Mouse (Mus musculus): ENCODE measurements around the gene Lrig1. TPM values are rescaled to one million over a fixed set of nuclear protein-coding genes. Genes with fewer than 3 reads are reported as not detected.

Gene Lrig1
- polyA plus RNA-seq, 1 experiment: 0.06 TPM

- Histone ChIP-seq H3K4me3 (replicated peaks) (no peak overlapping the region), H3K27me3 (replicated peaks) (peaks cover 58% of the 10 kb centered on the region), H3K9me3 (no peaks in the 10 kb centered on the region), H3K36me3 (replicated peaks; ENCODE audit: low read length) (no peaks in the 10 kb centered on the region), H3K4me1 (peaks cover 7% of the 10 kb centered on the region; the same call in 1 of the 2 replicates)
- TF ChIP-seq FLI1 (IDR thresholded peaks at IDR 0.05; ENCODE audit: low read length) (no peak), GATA1 (IDR thresholded peaks at IDR 0.05; ENCODE audit: borderline replicate concordance, low read length) (no peak)
Measured at GRCm38 (mm10) chr6:94626807-94627206, 73.2 kb downstream of the Lrig1 start.

GRCm38 (mm10) chr6:94625896-94626295 is 74.1 kb downstream of the Lrig1 start:
- Histone ChIP-seq H3K9me3 (no peaks in the 10 kb centered on the region), H3K4me1 (peaks cover 7% of the 10 kb centered on the region; the same call in 1 of the 2 replicates), H3K27me3 (replicated peaks) (peaks cover 62% of the 10 kb centered on the region), H3K4me3 (replicated peaks) (no peak overlapping the region), H3K36me3 (replicated peaks; ENCODE audit: low read length) (no peaks in the 10 kb centered on the region)
- no peak for TF ChIP-seq GATA1 (IDR thresholded peaks at IDR 0.05; ENCODE audit: borderline replicate concordance, low read length)
- TF ChIP-seq FLI1 (IDR thresholded peaks at IDR 0.05; ENCODE audit: low read length): no peak

- peaks cover 7% of the 10 kb centered on the region; the same call in 1 of the 2 replicates for H3K4me1 ChIP-seq
- no peaks in the 10 kb centered on the region for H3K9me3 ChIP-seq
- peaks cover 63% of the 10 kb centered on the region for H3K27me3 ChIP-seq (replicated peaks)
- no peak for TF ChIP-seq GATA1 (IDR thresholded peaks at IDR 0.05; ENCODE audit: borderline replicate concordance, low read length)
- TF ChIP-seq FLI1 (IDR thresholded peaks at IDR 0.05; ENCODE audit: low read length): no peak
- H3K36me3 ChIP-seq (replicated peaks; ENCODE audit: low read length): no peaks in the 10 kb centered on the region
- H3K4me3 ChIP-seq (replicated peaks): no peak overlapping the region
Measured at GRCm38 (mm10) chr6:94624543-94624942, 75.4 kb downstream of the Lrig1 start.

- TF ChIP-seq GATA1 (IDR thresholded peaks at IDR 0.05; ENCODE audit: borderline replicate concordance, low read length) (no peak), FLI1 (IDR thresholded peaks at IDR 0.05; ENCODE audit: low read length) (no peak)
- Histone ChIP-seq H3K36me3 (replicated peaks; ENCODE audit: low read length) (no peaks in the 10 kb centered on the region), H3K9me3 (no peaks in the 10 kb centered on the region), H3K4me1 (peaks cover 7% of the 10 kb centered on the region; the same call in 1 of the 2 replicates), H3K4me3 (replicated peaks) (no peak overlapping the region), H3K27me3 (replicated peaks) (peaks cover 63% of the 10 kb centered on the region)
Measured at GRCm38 (mm10) chr6:94622983-94623382, 77.0 kb downstream of the Lrig1 start.

- no peak for TF ChIP-seq FLI1 (IDR thresholded peaks at IDR 0.05; ENCODE audit: low read length)
- no peak for TF ChIP-seq GATA1 (IDR thresholded peaks at IDR 0.05; ENCODE audit: borderline replicate concordance, low read length)
- H3K27me3 ChIP-seq (replicated peaks): peaks cover 62% of the 10 kb centered on the region
- H3K36me3 ChIP-seq (replicated peaks; ENCODE audit: low read length): no peaks in the 10 kb centered on the region
- peaks cover under 1% of the 10 kb centered on the region; the same call in 1 of the 2 replicates for H3K4me1 ChIP-seq
- no peak overlapping the region for H3K4me3 ChIP-seq (replicated peaks)
- no peaks in the 10 kb centered on the region for H3K9me3 ChIP-seq
Measured at GRCm38 (mm10) chr6:94620801-94621301, 79.1 kb downstream of the Lrig1 start.

GRCm38 (mm10) chr6:94620287-94620686 is 79.7 kb downstream of the Lrig1 start:
- no peak overlapping the region for H3K4me3 ChIP-seq (replicated peaks)
- H3K9me3 ChIP-seq: no peaks in the 10 kb centered on the region
- no peaks in the 10 kb centered on the region for H3K36me3 ChIP-seq (replicated peaks; ENCODE audit: low read length)
- H3K4me1 ChIP-seq: no peaks in the 10 kb centered on the region
- TF ChIP-seq GATA1 (IDR thresholded peaks at IDR 0.05; ENCODE audit: borderline replicate concordance, low read length): no peak
- no peak for TF ChIP-seq FLI1 (IDR thresholded peaks at IDR 0.05; ENCODE audit: low read length)
- peaks cover 59% of the 10 kb centered on the region for H3K27me3 ChIP-seq (replicated peaks)

- Histone ChIP-seq H3K27me3 (replicated peaks) (peaks cover 49% of the 10 kb centered on the region), H3K4me1 (no peaks in the 10 kb centered on the region; the same call in 1 of the 2 replicates), H3K36me3 (replicated peaks; ENCODE audit: low read length) (no peaks in the 10 kb centered on the region), H3K9me3 (no peaks in the 10 kb centered on the region), H3K4me3 (replicated peaks) (no peak overlapping the region)
- TF ChIP-seq GATA1 (IDR thresholded peaks at IDR 0.05; ENCODE audit: borderline replicate concordance, low read length): no peak
- TF ChIP-seq FLI1 (IDR thresholded peaks at IDR 0.05; ENCODE audit: low read length): no peak
Measured at GRCm38 (mm10) chr6:94618671-94619070, 81.3 kb downstream of the Lrig1 start.

GRCm38 (mm10) chr6:94615936-94616335 is 84.0 kb downstream of the Lrig1 start:
- peaks cover 5% of the 10 kb centered on the region; the same call in 1 of the 2 replicates for H3K4me1 ChIP-seq
- TF ChIP-seq FLI1 (IDR thresholded peaks at IDR 0.05; ENCODE audit: low read length): no peak
- TF ChIP-seq GATA1 (IDR thresholded peaks at IDR 0.05; ENCODE audit: borderline replicate concordance, low read length): no peak
- H3K9me3 ChIP-seq: no peaks in the 10 kb centered on the region
- no peak overlapping the region for H3K4me3 ChIP-seq (replicated peaks)
- H3K36me3 ChIP-seq (replicated peaks; ENCODE audit: low read length): no peaks in the 10 kb centered on the region
- H3K27me3 ChIP-seq (replicated peaks): peaks cover 40% of the 10 kb centered on the region

GRCm38 (mm10) chr6:94614346-94614745 is 85.6 kb downstream of the Lrig1 start:
- Histone ChIP-seq H3K4me1 (peaks cover 5% of the 10 kb centered on the region; the same call in 1 of the 2 replicates), H3K27me3 (replicated peaks) (peaks cover 29% of the 10 kb centered on the region), H3K36me3 (replicated peaks; ENCODE audit: low read length) (no peaks in the 10 kb centered on the region), H3K4me3 (replicated peaks) (no peak overlapping the region), H3K9me3 (no peaks in the 10 kb centered on the region)
- TF ChIP-seq FLI1 (IDR thresholded peaks at IDR 0.05; ENCODE audit: low read length): no peak
- no peak for TF ChIP-seq GATA1 (IDR thresholded peaks at IDR 0.05; ENCODE audit: borderline replicate concordance, low read length)

- Histone ChIP-seq H3K9me3 (no peaks in the 10 kb centered on the region), H3K4me1 (peaks cover 5% of the 10 kb centered on the region; the same call in 1 of the 2 replicates), H3K4me3 (replicated peaks) (no peak overlapping the region), H3K36me3 (replicated peaks; ENCODE audit: low read length) (no peaks in the 10 kb centered on the region), H3K27me3 (replicated peaks) (peaks cover 25% of the 10 kb centered on the region)
- TF ChIP-seq FLI1 (IDR thresholded peaks at IDR 0.05; ENCODE audit: low read length) (no peak), GATA1 (IDR thresholded peaks at IDR 0.05; ENCODE audit: borderline replicate concordance, low read length) (no peak)
Measured at GRCm38 (mm10) chr6:94613235-94613895, 86.6 kb downstream of the Lrig1 start.

Measured in megakaryocyte, embryonic 14.5 days (primary cell).